15 mouse cellular contexts compared by ENCODE assay signal in the genomic region with DNA sequence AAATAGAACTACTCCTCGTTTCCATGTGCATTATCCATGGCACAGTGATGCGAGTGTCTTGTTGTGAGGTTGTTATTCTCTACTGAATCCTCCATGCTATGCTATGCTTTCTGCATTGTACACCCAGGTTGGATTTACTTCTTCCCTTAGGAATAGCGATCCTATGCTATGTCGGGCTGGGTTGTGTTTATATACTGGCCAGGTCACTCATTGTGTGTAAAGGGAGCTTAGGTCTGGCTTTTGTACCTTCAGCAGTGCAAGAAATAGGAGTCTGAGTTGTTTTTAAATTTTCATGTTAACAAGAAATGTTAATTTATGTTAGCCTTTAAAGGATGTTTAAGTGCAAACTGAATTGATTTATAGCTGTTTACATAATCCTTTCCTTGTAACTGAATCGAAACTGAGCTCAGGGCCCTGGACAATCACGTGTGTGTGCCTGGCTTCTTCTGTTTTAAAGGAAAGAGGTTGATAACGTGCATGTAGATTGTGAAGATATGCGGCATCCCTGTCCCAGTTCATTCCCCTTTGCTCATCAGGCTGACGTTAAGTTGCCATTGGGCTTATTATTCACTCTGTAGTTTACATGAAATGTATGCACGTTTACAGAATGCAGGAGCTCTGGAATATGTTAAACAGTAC.
"Had no signal": no experiment of that assay in that cellular context is flagged by ENCODE, and none has a peak within 500 bp of the region (broad histone marks: within the 10 kb centered on the region; RNA-seq: fewer than 3 reads in every experiment).

No protein-coding gene starts in this region.

- H3K4me3 ChIP-seq: hindbrain, embryonic 15.5 days; limb, embryonic 12.5 days; limb, embryonic 15.5 days had no signal

- DNase-seq: kidney, adult 11 months; kidney, adult 9 months; kidney, postnatal 14 days; kidney, postnatal 4 days; left cerebral cortex, postnatal 4 days; liver, postnatal 0 days; midbrain, embryonic 14.5 days; thymus, adult 18-20 months; thymus, postnatal 36 days had no signal

- ATAC-seq: liver, postnatal 0 days had no signal

- H3K27ac ChIP-seq: hindbrain, embryonic 15.5 days; limb, embryonic 12.5 days; limb, embryonic 15.5 days; liver, embryonic 14.5 days had no signal

- H3K9ac ChIP-seq: hindbrain, embryonic 15.5 days; limb, embryonic 12.5 days; limb, embryonic 15.5 days; liver, embryonic 14.5 days; liver, postnatal 0 days had no signal

- H3K27me3 ChIP-seq: hindbrain, embryonic 15.5 days; limb, embryonic 12.5 days; limb, embryonic 15.5 days had no signal

- H3K4me2 ChIP-seq: hindbrain, embryonic 15.5 days; limb, embryonic 12.5 days; limb, embryonic 15.5 days; liver, embryonic 11.5 days; midbrain, embryonic 11.5 days had no signal

- H3K9me3 ChIP-seq: hindbrain, embryonic 15.5 days; limb, embryonic 12.5 days; limb, embryonic 15.5 days had no signal

- H3K4me1 ChIP-seq: hindbrain, embryonic 15.5 days; limb, embryonic 12.5 days; limb, embryonic 15.5 days had no signal
